Mouse (Mus musculus) hindbrain, embryonic 15.5 days (tissue): ENCODE measurements around the gene Nkain2. TPM values are rescaled to one million over a fixed set of nuclear protein-coding genes. Genes with fewer than 3 reads are reported as not detected.

ENCODE experiments used
- ATAC-seq: fragments of 200-750 bp; cut with Nextera tagmentation; 2 replicates; pipeline ENCODE4 v1.8.0; 2017; ENCODE audit warnings: low read depth, moderate number of reproducible peaks, moderate TSS enrichment; ENCODE audit not compliant: low FRiP score
- H3K27ac ChIP-seq: fragments of 300-500 bp; sonication (generic); replicated peaks from 2 replicates; pipeline ENCODE4 v1.5.1; 2015; ENCODE audit warnings: mild to moderate bottlenecking, inconsistent platforms
- H3K27me3 ChIP-seq: fragments of 300-500 bp; sonication (generic); 2 replicates; pipeline ENCODE4 v1.6.1; 2015; ENCODE audit warnings: control low read depth, inconsistent platforms
- H3K36me3 ChIP-seq: fragments of 300-500 bp; sonication (generic); 2 replicates; pipeline ENCODE4 v1.6.1; 2015; ENCODE audit warnings: control low read depth, inconsistent platforms
- H3K4me1 ChIP-seq: fragments of 300-500 bp; sonication (generic); replicated peaks from 2 replicates; pipeline ENCODE4 v1.6.1; 2015; ENCODE audit warnings: control low read depth, inconsistent platforms
- H3K4me2 ChIP-seq: fragments of 300-500 bp; sonication (generic); 2 replicates; pipeline ENCODE4 v1.6.1; 2015; ENCODE audit warnings: moderate library complexity, mild to moderate bottlenecking, inconsistent platforms
- H3K4me3 ChIP-seq: fragments of 300-500 bp; sonication (generic); 2 replicates; pipeline ENCODE4 v1.5.1; 2015; ENCODE audit warnings: mild to moderate bottlenecking, inconsistent platforms
- H3K9ac ChIP-seq: fragments of 300-500 bp; sonication (generic); 2 replicates; pipeline ENCODE4 v1.6.1; 2015; ENCODE audit warnings: inconsistent platforms
- H3K9me3 ChIP-seq: fragments of 300-500 bp; sonication (generic); 2 replicates; pipeline ENCODE4 v1.6.1; 2016; ENCODE audit warnings: control low read depth, inconsistent platforms
- WGBS: fragments of 180-500 bp; shearing (Covaris S2); methylation state at CpG from one replicate; pipeline ENCODE4 v1.1.7; 2015; 5-methylcytosine and 5-hydroxymethylcytosine counted together
- polyA plus RNA-seq: library from polyadenylated mRNA; unstranded; fragments of >200 nt; fragmentation: Nextera tagmentation; extraction: Ambion mirVana; gene quantifications from 2 replicates; pipeline ENCODE4 v1.2.1, GENCODE M21; 2015

Nkain2 gene
- polyA plus RNA-seq, 1 experiment from 2014 or later, result 14.8 TPM

- Histone ChIP-seq H3K9me3 (no peaks in the 10 kb centered on the region), H3K4me3 (no peak overlapping the region), H3K4me2 (no peak overlapping the region), H3K4me1 (no peaks in the 10 kb centered on the region), H3K9ac (no peak overlapping the region), H3K36me3 (no peaks in the 10 kb centered on the region), H3K27me3 (no peaks in the 10 kb centered on the region), H3K27ac (no peak overlapping the region)
- no peak for ATAC-seq
- 60% methylated on average over 3 of the region's 3 CpGs for WGBS
Measured at GRCm38 (mm10) chr10:31812543-31812942, 1077.7 kb downstream of the Nkain2 start.

GRCm38 (mm10) chr10:31742443-31743057 is 1147.7 kb downstream of the Nkain2 start:
- peak; percentile 91 for ATAC-seq
- Histone ChIP-seq H3K27ac (no peak overlapping the region), H3K4me3 (no peak overlapping the region), H3K36me3 (no peaks in the 10 kb centered on the region), H3K9ac (no peak overlapping the region), H3K4me1 (no peaks in the 10 kb centered on the region), H3K9me3 (no peaks in the 10 kb centered on the region), H3K4me2 (no peak overlapping the region), H3K27me3 (no peaks in the 10 kb centered on the region)
- WGBS, result 25% methylated on average over 5 of the region's 5 CpGs

GRCm38 (mm10) chr10:31728036-31728435 is 1162.2 kb downstream of the Nkain2 start:
- Histone ChIP-seq H3K4me2 (no peak overlapping the region), H3K27me3 (no peaks in the 10 kb centered on the region), H3K27ac (no peak overlapping the region), H3K9ac (no peak overlapping the region), H3K36me3 (no peaks in the 10 kb centered on the region), H3K9me3 (no peaks in the 10 kb centered on the region), H3K4me3 (no peak overlapping the region), H3K4me1 (no peaks in the 10 kb centered on the region)
- ATAC-seq, result no peak

- no peak for ATAC-seq
- H3K36me3 ChIP-seq, result no peaks in the 10 kb centered on the region
- H3K27me3 ChIP-seq, result no peaks in the 10 kb centered on the region
- H3K9ac ChIP-seq, result no peak overlapping the region
- no peaks in the 10 kb centered on the region for H3K4me1 ChIP-seq
- H3K9me3 ChIP-seq, result no peaks in the 10 kb centered on the region
- H3K27ac ChIP-seq, result no peak overlapping the region
- WGBS, result 91% methylated on average over 3 of the region's 3 CpGs
- H3K4me3 ChIP-seq, result no peak overlapping the region
- H3K4me2 ChIP-seq, result no peak overlapping the region
Measured at GRCm38 (mm10) chr10:31647270-31647669, 1243.0 kb downstream of the Nkain2 start.

GRCm38 (mm10) chr10:31646083-31646482 is 1244.2 kb downstream of the Nkain2 start:
- Histone ChIP-seq H3K4me2 (no peak overlapping the region), H3K4me3 (no peak overlapping the region), H3K27me3 (no peaks in the 10 kb centered on the region), H3K9me3 (no peaks in the 10 kb centered on the region), H3K4me1 (no peaks in the 10 kb centered on the region), H3K36me3 (no peaks in the 10 kb centered on the region), H3K9ac (no peak overlapping the region), H3K27ac (no peak overlapping the region)
- no peak for ATAC-seq
- WGBS, result 29% methylated on average over 1 of the region's 1 CpGs

Other genes with a start within 250 kb of the Nkain2 start
- 0.19 and 0.22 TPM in 2 replicates for gene Trdn, start 190.1 kb upstream of the Nkain2 start, polyA plus RNA-seq